Mouse (Mus musculus) testis, adult 2 months (tissue): ENCODE results near the gene Frg2f1. TPM values are rescaled to one million over a fixed set of nuclear protein-coding genes. Genes with fewer than 3 reads are reported as not detected.

Source experiments
- H3K27ac ChIP-seq: fragments of 200-500 bp; 2 replicates; pipeline ENCODE4 v1.5.1; 2012; ENCODE audit warnings: low read depth, low read length; ENCODE audit not compliant: control insufficient read depth, insufficient read depth
- H3K27me3 ChIP-seq: fragments of 200-500 bp; 2 replicates; pipeline ENCODE4 v1.6.1; 2012; ENCODE audit warnings: mild to moderate bottlenecking, low read length, moderate library complexity; ENCODE audit not compliant: control insufficient read depth, insufficient read depth
- H3K36me3 ChIP-seq: fragments of 200-500 bp; 2 replicates; pipeline ENCODE4 v1.6.1; 2012; ENCODE audit warnings: mild to moderate bottlenecking, low read length; ENCODE audit not compliant: control insufficient read depth, insufficient read depth
- H3K4me1 ChIP-seq: fragments of 200-500 bp; 2 replicates; pipeline ENCODE4 v1.6.1; 2012; ENCODE audit warnings: low read length; ENCODE audit not compliant: control insufficient read depth, insufficient read depth
- H3K4me3 ChIP-seq: fragments of 200-500 bp; 2 replicates; pipeline ENCODE4 v1.5.1; 2012; ENCODE audit warnings: low read depth, mild to moderate bottlenecking, low read length, moderate library complexity, mixed read lengths; ENCODE audit not compliant: control insufficient read depth
- CTCF ChIP-seq: fragments of 200-500 bp; IDR thresholded peaks from 2 replicates; pipeline ENCODE4 v1.5.1; 2012; ENCODE audit warnings: low read depth, mild to moderate bottlenecking, inconsistent platforms, low read length, moderate library complexity; ENCODE audit not compliant: control insufficient read depth, insufficient read depth, insufficient replicate concordance
- POLR2A ChIP-seq: fragments of 200-500 bp; IDR thresholded peaks from 2 replicates; pipeline ENCODE4 v1.6.1; 2012; ENCODE audit warnings: low read depth, mild to moderate bottlenecking, inconsistent platforms, low read length, moderate library complexity; ENCODE audit not compliant: control insufficient read depth
- polyA plus RNA-seq: library from polyadenylated mRNA; depleted of rRNA; stranded (reverse); fragments of >200 nt; gene quantifications from 2 replicates; pipeline ENCODE4 v1.2.3, GENCODE M21; 2012; rRNA removed

Frg2f1 gene
- 10.3 and 12.0 TPM in 2 replicates for polyA plus RNA-seq

- Histone ChIP-seq H3K27me3 (no peaks in the 10 kb centered on the region), H3K4me3 (peak within 1 kb of the TSS; percentile 98), H3K27ac (peak within 1 kb of the TSS; percentile 91), H3K36me3 (no peaks in the 10 kb centered on the region), H3K4me1 (peaks cover 3% of the 10 kb centered on the region; the same call in 1 of the 2 replicates)
- peak; percentile 48 for TF ChIP-seq POLR2A
- TF ChIP-seq CTCF, result no peak
Measured at GRCm38 (mm10) chr4:119539031-119539824, at the start of gene Frg2f1. Gene Frg2f1, minus strand, starts transcription at chr4:119539529.

- no peak overlapping the region for H3K4me3 ChIP-seq
- no peaks in the 10 kb centered on the region for H3K4me1 ChIP-seq
- no peaks in the 10 kb centered on the region for H3K36me3 ChIP-seq
- no peak overlapping the region for H3K27ac ChIP-seq
- H3K27me3 ChIP-seq, result no peaks in the 10 kb centered on the region
- no peak for TF ChIP-seq POLR2A
Measured at GRCm38 (mm10) chr4:119588037-119588436, 48.7 kb upstream of the Frg2f1 start.

- Histone ChIP-seq H3K27ac (no peak overlapping the region), H3K36me3 (no peaks in the 10 kb centered on the region), H3K27me3 (no peaks in the 10 kb centered on the region), H3K4me1 (no peaks in the 10 kb centered on the region), H3K4me3 (no peak overlapping the region)
- no peak for TF ChIP-seq CTCF
- TF ChIP-seq POLR2A, result no peak
Measured at GRCm38 (mm10) chr4:119575459-119575858, 36.1 kb upstream of the Frg2f1 start.

- no peak overlapping the region for H3K27ac ChIP-seq
- TF ChIP-seq POLR2A (no peak), CTCF (no peak)
- H3K4me3 ChIP-seq, result no peak overlapping the region
- no peaks in the 10 kb centered on the region for H3K27me3 ChIP-seq
- no peaks in the 10 kb centered on the region for H3K36me3 ChIP-seq
- no peaks in the 10 kb centered on the region for H3K4me1 ChIP-seq
Measured at GRCm38 (mm10) chr4:119574504-119574903, 35.2 kb upstream of the Frg2f1 start.

- H3K4me3 ChIP-seq, result no peak overlapping the region
- H3K36me3 ChIP-seq, result no peaks in the 10 kb centered on the region
- H3K27ac ChIP-seq, result no peak overlapping the region
- no peaks in the 10 kb centered on the region for H3K27me3 ChIP-seq
- no peaks in the 10 kb centered on the region for H3K4me1 ChIP-seq
- no peak for TF ChIP-seq POLR2A
- TF ChIP-seq CTCF, result no peak
Measured at GRCm38 (mm10) chr4:119572682-119573081, 33.4 kb upstream of the Frg2f1 start.

GRCm38 (mm10) chr4:119566322-119566835, 27.1 kb upstream of the Frg2f1 start:
- Histone ChIP-seq H3K4me3 (no peak overlapping the region), H3K27ac (no peak overlapping the region)
- no peak for TF ChIP-seq POLR2A
- TF ChIP-seq CTCF, result no peak

GRCm38 (mm10) chr4:119563136-119563535, 23.8 kb upstream of the Frg2f1 start:
- Histone ChIP-seq H3K4me1 (no peaks in the 10 kb centered on the region), H3K27ac (no peak overlapping the region), H3K4me3 (no peak overlapping the region), H3K27me3 (no peaks in the 10 kb centered on the region), H3K36me3 (no peaks in the 10 kb centered on the region)
- TF ChIP-seq POLR2A, result no peak
- TF ChIP-seq CTCF, result no peak

More at GRCm38 (mm10) chr4:119566322-119566835, 27.1 kb upstream of the Frg2f1 start:
- Histone ChIP-seq H3K4me1 (no peaks in the 10 kb centered on the region), H3K27me3 (no peaks in the 10 kb centered on the region), H3K36me3 (no peaks in the 10 kb centered on the region)
